ENCODE assay signal across 17 mouse cellular contexts in genomic region chr17:66764435-66764834, GRCm38 (mm10).
"Had no signal": no experiment of that assay in that cellular context is flagged by ENCODE, and none has a peak within 500 bp of the region (broad histone marks: within the 10 kb centered on the region; RNA-seq: fewer than 3 reads in every experiment).

No protein-coding gene starts in this region.

- H3K27me3 ChIP-seq: lung, embryonic 15.5 days; megakaryocyte, embryonic 14.5 days; midbrain, embryonic 13.5 days; midbrain, embryonic 15.5 days; neural tube, embryonic 12.5 days; stomach, embryonic 15.5 days had no signal

- H3K4me2 ChIP-seq: lung, embryonic 15.5 days; midbrain, embryonic 11.5 days; midbrain, embryonic 13.5 days; midbrain, embryonic 15.5 days; neural tube, embryonic 12.5 days; stomach, embryonic 15.5 days had no signal

- H3K4me1 ChIP-seq: lung, embryonic 15.5 days; megakaryocyte, embryonic 14.5 days had no signal

- H3K27ac ChIP-seq: lung, embryonic 15.5 days; macrophage; midbrain, embryonic 13.5 days; midbrain, embryonic 15.5 days; neural tube, embryonic 12.5 days; stomach, embryonic 15.5 days; stomach, postnatal 0 days had no signal

- H3K9ac ChIP-seq: lung, embryonic 15.5 days; midbrain, embryonic 13.5 days; midbrain, embryonic 15.5 days; neural tube, embryonic 12.5 days; stomach, embryonic 15.5 days had no signal

- H3K9me3 ChIP-seq: lung, embryonic 15.5 days; midbrain, embryonic 13.5 days; midbrain, embryonic 15.5 days; neural tube, embryonic 12.5 days; stomach, embryonic 15.5 days had no signal

- ATAC-seq: lung, postnatal 0 days; midbrain, embryonic 13.5 days; midbrain, embryonic 15.5 days had no signal

- H3K4me3 ChIP-seq: lung, embryonic 15.5 days; megakaryocyte, embryonic 14.5 days; midbrain, embryonic 13.5 days; midbrain, embryonic 15.5 days; neural tube, embryonic 12.5 days; stomach, embryonic 15.5 days had no signal

- H3K36me3 ChIP-seq: midbrain, embryonic 13.5 days; midbrain, embryonic 15.5 days; neural tube, embryonic 12.5 days; stomach, embryonic 15.5 days had no signal

- DNase-seq: lung, adult 2 months; lung, postnatal 14 days; lung, postnatal 36 days; right cerebral cortex, postnatal 14 days; thymus, adult 2 months; thymus, postnatal 25 days; thymus, postnatal 4 days had no signal
